Mouse (Mus musculus) E14TG2a.4 (cell line): ENCODE results near the gene Rpl28.
"Not testable (repeated sequence)": the region's sequence is repeated elsewhere in the genome, so short reads cannot be mapped to it uniquely, and the experiment has no call there.

Experiments
- CTCF ChIP-seq: conservative IDR thresholded peaks from 2 replicates; pipeline ENCODE4 v1.5.1; 2014; ENCODE audit warnings: low read length
- NANOG ChIP-seq: IDR thresholded peaks from 2 replicates; pipeline ENCODE4 v1.6.1; 2014; ENCODE audit warnings: borderline replicate concordance, low read length, mixed read lengths

GRCm38 (mm10) chr7:4793248-4793647 lies 574 bp downstream of the Rpl28 start:
- not testable (repeated sequence) for TF ChIP-seq CTCF, NANOG
